In genomic region chr9:92174176-92175075, GRCm38 (mm10) we compare ENCODE assay signal across 8 mouse cellular contexts. TPM values are rescaled to one million over a fixed set of nuclear protein-coding genes. Genes with fewer than 3 reads are reported as not detected.
A peak's percentile ranks its signal among the peaks of the same experiment; 100 is the strongest.
DNase-seq lines count a peak whose midpoint lies in the region; ATAC-seq and TF ChIP-seq lines count a peak whose summit lies in the region.

No protein-coding gene starts in this region.

- H3K9me3 ChIP-seq in hindbrain, embryonic 11.5 days (ENCODE audit: control insufficient read depth, low read length): no peaks in the 10 kb centered on the region
- no peaks in the 10 kb centered on the region for H3K9me3 ChIP-seq in intestine, postnatal 0 days (ENCODE audit: control insufficient read depth)
- H3K9me3 ChIP-seq in intestine, embryonic 16.5 days (ENCODE audit: control insufficient read depth, low read length): no peaks in the 10 kb centered on the region

- no peaks in the 10 kb centered on the region for H3K4me1 ChIP-seq in hindbrain, embryonic 11.5 days (replicated peaks; ENCODE audit: control insufficient read depth, insufficient read depth, low read length)
- no peaks in the 10 kb centered on the region for H3K4me1 ChIP-seq in intestine, postnatal 0 days (replicated peaks; ENCODE audit: control insufficient read depth, insufficient read depth, low read length)
- H3K4me1 ChIP-seq in intestine, embryonic 16.5 days (ENCODE audit: control insufficient read depth, insufficient read depth, low read length): no peaks in the 10 kb centered on the region

- no peaks in the 10 kb centered on the region for H3K36me3 ChIP-seq in hindbrain, embryonic 11.5 days (ENCODE audit: control insufficient read depth, insufficient read depth, low read length)
- H3K36me3 ChIP-seq in intestine, postnatal 0 days (ENCODE audit: control insufficient read depth, insufficient read depth): no peaks in the 10 kb centered on the region
- no peaks in the 10 kb centered on the region for H3K36me3 ChIP-seq in intestine, embryonic 16.5 days (ENCODE audit: control insufficient read depth, insufficient read depth, low read length)

- no peak overlapping the region for H3K9ac ChIP-seq in hindbrain, embryonic 11.5 days (ENCODE audit: low read depth, low read length)
- H3K9ac ChIP-seq in intestine, postnatal 0 days (ENCODE audit: low read depth, low read length): no peak overlapping the region
- H3K9ac ChIP-seq in intestine, embryonic 16.5 days (ENCODE audit: low read depth, low read length): no peak overlapping the region

- 33% methylated on average over 15 of the region's 15 CpGs for WGBS in hindbrain, embryonic 11.5 days
- 48% methylated on average over 15 of the region's 15 CpGs for WGBS in intestine, postnatal 0 days
- WGBS in intestine, embryonic 16.5 days: 46% methylated on average over 15 of the region's 15 CpGs

- H3K27ac ChIP-seq in hindbrain, embryonic 11.5 days (ENCODE audit: low read depth, low read length): no peak overlapping the region
- H3K27ac ChIP-seq in intestine, postnatal 0 days (ENCODE audit: low read depth, low read length): no peak overlapping the region
- H3K27ac ChIP-seq in intestine, embryonic 16.5 days (ENCODE audit: low read length): no peak overlapping the region

- no peaks in the 10 kb centered on the region for H3K27me3 ChIP-seq in hindbrain, embryonic 11.5 days (ENCODE audit: control insufficient read depth, insufficient read depth, low read length)
- no peaks in the 10 kb centered on the region for H3K27me3 ChIP-seq in intestine, postnatal 0 days (replicated peaks; ENCODE audit: control insufficient read depth, insufficient read depth, low read length)
- H3K27me3 ChIP-seq in intestine, embryonic 16.5 days (replicated peaks; ENCODE audit: control insufficient read depth, insufficient read depth, low read length): no peaks in the 10 kb centered on the region

- peak; percentile 74 for ATAC-seq in frontal cortex, adult (ENCODE audit: low TSS enrichment)
- ATAC-seq in hindbrain, embryonic 11.5 days (ENCODE audit: low FRiP score): peak; percentile 88
- no peak for ATAC-seq in intestine, postnatal 0 days
- no peak for ATAC-seq in intestine, embryonic 16.5 days

- no peak overlapping the region for H3K4me3 ChIP-seq in hindbrain, embryonic 11.5 days (ENCODE audit: low read depth, low read length)
- H3K4me3 ChIP-seq in intestine, postnatal 0 days (ENCODE audit: low read depth, low read length): no peak overlapping the region
- H3K4me3 ChIP-seq in intestine, embryonic 16.5 days (ENCODE audit: low read length): no peak overlapping the region

- no peak for TF ChIP-seq CTCF in intestine, postnatal 0 days (IDR thresholded peaks at IDR 0.05; ENCODE audit: low read depth)

- peak overlapping the region; percentile 18; the same call in 1 of the 2 replicates for H3K4me2 ChIP-seq in hindbrain, embryonic 11.5 days (replicated peaks; ENCODE audit: low read depth, low read length)
- H3K4me2 ChIP-seq in intestine, postnatal 0 days (replicated peaks; ENCODE audit: low read depth): no peak overlapping the region
- H3K4me2 ChIP-seq in intestine, embryonic 16.5 days (ENCODE audit: low read depth, low read length): no peak overlapping the region

- DNase-seq in frontal cortex, postnatal 25 days (ENCODE audit: low spot score in 2 of 2): no peak
- DNase-seq in cerebellum, adult 9-11 months: peak; percentile 7
- DNase-seq in hindbrain, embryonic 11.5 days (ENCODE audit: low spot score): peak; percentile 75
- peak; percentile 24 for DNase-seq in lung, postnatal 36 days
- DNase-seq in right cerebral cortex, postnatal 36 days (ENCODE audit: low spot score in 2 of 2): peak; percentile 9 to 16

RNA-seq across cellular contexts. Expression of gene Plscr5, which starts 18.3 kb away (rescaled TPM):
- polyA plus RNA-seq in hindbrain, embryonic 11.5 days (2014; fragmentation: Nextera tagmentation; extraction: Ambion mirVana): 0.19 TPM in 1 of 2 replicates, not detected in the other
- polyA plus RNA-seq in intestine, postnatal 0 days (2015; fragmentation: Nextera tagmentation; extraction: Ambion mirVana): not detected in 2 replicates
- polyA plus RNA-seq in intestine, embryonic 16.5 days (2015; fragmentation: Nextera tagmentation; extraction: Ambion mirVana): not detected in 2 replicates

Comparison
In these comparisons a context has a peak if more than half of its experiments do, and no peak if none do; other contexts are left out.
1. ATAC-seq: peak in frontal cortex, adult (single experiment) and hindbrain, embryonic 11.5 days (single experiment); none in intestine, postnatal 0 days (single experiment) and intestine, embryonic 16.5 days (single experiment).
2. DNase-seq: peak in cerebellum, adult 9-11 months (single experiment), hindbrain, embryonic 11.5 days (single experiment), lung, postnatal 36 days (single experiment) and right cerebral cortex, postnatal 36 days (2 of 2); none in frontal cortex, postnatal 25 days (0 of 2).